Mouse (Mus musculus) brown adipose tissue, adult 24 weeks (tissue): ENCODE results near the gene Tmem63c. TPM values are rescaled to one million over a fixed set of nuclear protein-coding genes. Genes with fewer than 3 reads are reported as not detected.

Experiments used
- H3K27ac ChIP-seq: fragments of 200-500 bp; replicated peaks from 2 replicates; pipeline ENCODE4 v1.5.1; 2012; ENCODE audit warnings: low read depth, mild to moderate bottlenecking, low read length
- H3K4me1 ChIP-seq: fragments of 200-500 bp; 2 replicates; pipeline ENCODE4 v1.6.1; 2012; ENCODE audit warnings: low read length, mixed read lengths; ENCODE audit not compliant: control insufficient read depth, insufficient read depth, insufficient read length
- H3K4me3 ChIP-seq: fragments of 200-500 bp; 2 replicates; pipeline ENCODE4 v1.5.1; 2012; ENCODE audit warnings: low read depth, mild to moderate bottlenecking, low read length, moderate library complexity; ENCODE audit not compliant: insufficient read depth
- polyA plus RNA-seq: library from polyadenylated mRNA; stranded (reverse); fragments of >200 nt; gene quantifications from 2 replicates; pipeline ENCODE4 v1.2.4, GENCODE M21; 2012; ENCODE audit not compliant: missing spikeins, insufficient read depth, insufficient read length

Gene Tmem63c
- polyA plus RNA-seq, 1 experiment: not detected

DNA sequence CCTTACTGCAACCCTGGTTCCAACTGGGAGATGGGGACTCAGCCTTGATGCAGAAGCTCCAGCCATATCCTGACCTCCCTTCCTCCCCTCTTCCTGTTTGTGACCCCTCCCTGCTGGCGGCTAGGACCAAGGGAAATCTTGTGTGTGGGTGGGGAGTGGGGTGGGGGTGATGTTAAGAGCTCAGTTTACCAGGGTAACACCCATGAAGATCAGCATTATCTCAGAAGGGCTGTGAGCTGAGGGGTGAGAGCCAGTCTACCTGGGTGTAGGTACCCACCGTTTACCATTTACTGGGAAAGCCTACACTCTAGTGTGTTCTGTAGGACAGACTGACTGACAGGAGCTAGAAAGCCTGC lies 30.4 kb upstream of the Tmem63c start:
- no peaks in the 10 kb centered on the region for H3K4me1 ChIP-seq
- H3K27ac ChIP-seq: no peak overlapping the region
- no peak overlapping the region for H3K4me3 ChIP-seq

DNA sequence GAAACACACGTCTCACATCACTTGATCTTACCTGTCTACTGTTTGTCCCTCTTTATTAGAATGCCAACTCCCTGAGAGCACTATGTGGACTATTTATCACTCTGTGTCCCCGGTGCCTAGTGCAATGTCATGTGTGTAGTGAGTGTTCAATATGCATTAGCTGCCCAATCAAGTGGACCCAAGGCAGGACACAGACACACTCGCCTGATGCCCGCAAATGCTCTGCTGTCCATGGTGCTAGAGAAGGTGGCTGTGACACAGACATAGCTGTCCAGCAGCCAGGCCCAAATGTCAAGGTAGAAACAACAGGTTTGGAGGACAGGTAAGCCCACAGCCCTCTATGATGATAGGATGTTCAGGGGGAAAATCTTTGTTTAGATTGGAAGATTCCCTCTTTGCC lies 27.0 kb upstream of the Tmem63c start:
- no peaks in the 10 kb centered on the region for H3K4me1 ChIP-seq
- no peak overlapping the region for H3K4me3 ChIP-seq

DNA sequence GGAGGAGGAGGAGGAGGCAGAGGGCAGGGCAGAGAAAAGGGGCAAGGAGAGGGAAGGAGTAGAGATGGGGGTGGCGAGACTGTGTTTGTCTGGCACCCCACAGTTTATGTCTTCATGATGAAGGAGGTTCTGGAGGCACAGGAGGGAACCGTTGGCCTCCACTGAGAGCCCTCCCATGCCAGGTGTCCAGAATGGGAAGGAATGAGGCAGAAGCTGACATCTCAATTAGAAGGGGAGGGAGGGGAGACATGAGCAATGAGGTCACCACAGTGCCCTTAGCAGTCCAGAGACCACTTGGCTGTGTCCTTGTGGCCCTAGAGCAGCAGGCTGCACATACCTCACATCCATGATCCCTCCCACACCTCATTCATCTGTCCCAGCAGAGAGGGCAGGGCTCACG lies 26.4 kb upstream of the Tmem63c start:
- no peak overlapping the region for H3K4me3 ChIP-seq
- no peak overlapping the region for H3K27ac ChIP-seq
- no peaks in the 10 kb centered on the region for H3K4me1 ChIP-seq

More for the DNA sequence above, 27.0 kb upstream of the Tmem63c start:
- no peak overlapping the region for H3K27ac ChIP-seq

DNA sequence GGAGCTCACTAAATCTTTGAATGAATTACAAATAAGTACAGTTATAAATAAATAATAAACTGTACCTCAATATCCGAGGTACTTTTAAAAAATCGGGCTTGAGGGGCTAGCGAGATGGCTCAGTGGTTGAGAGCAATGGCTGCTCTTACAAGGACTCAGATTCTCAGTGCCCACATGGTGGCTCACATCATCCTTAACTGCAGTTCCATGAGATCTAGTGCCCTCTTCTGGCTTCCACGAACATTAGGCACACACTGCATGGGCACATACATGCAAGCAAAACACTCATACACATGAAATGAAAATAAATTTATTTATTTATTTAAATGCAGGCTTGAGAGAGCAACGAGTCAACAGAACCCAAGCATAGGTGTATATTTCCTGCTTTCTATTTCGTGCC lies 25.2 kb upstream of the Tmem63c start:
- H3K27ac ChIP-seq: no peak overlapping the region
- H3K4me1 ChIP-seq: no peaks in the 10 kb centered on the region
- no peak overlapping the region for H3K4me3 ChIP-seq

DNA sequence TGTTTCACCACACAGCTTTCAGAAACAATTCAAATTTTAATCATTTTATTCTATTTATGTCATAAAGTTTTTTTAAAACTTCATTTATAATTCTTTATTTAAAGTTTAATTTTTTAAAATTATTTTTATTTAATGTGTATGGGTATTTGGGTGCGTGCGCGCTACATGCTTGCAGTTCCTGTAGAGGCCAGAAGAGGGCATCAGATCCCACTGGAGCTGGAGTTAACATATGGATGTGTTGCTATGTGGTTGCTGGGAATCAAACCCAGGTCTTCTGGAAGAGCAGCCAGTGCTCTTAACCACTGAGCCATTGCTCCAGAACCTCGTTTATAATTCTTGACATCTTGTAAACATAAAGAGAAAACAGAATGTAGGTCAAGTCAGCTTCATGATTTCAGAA lies 22.4 kb upstream of the Tmem63c start:
- Histone ChIP-seq H3K27ac (no peak overlapping the region), H3K4me1 (no peaks in the 10 kb centered on the region), H3K4me3 (no peak overlapping the region)

DNA sequence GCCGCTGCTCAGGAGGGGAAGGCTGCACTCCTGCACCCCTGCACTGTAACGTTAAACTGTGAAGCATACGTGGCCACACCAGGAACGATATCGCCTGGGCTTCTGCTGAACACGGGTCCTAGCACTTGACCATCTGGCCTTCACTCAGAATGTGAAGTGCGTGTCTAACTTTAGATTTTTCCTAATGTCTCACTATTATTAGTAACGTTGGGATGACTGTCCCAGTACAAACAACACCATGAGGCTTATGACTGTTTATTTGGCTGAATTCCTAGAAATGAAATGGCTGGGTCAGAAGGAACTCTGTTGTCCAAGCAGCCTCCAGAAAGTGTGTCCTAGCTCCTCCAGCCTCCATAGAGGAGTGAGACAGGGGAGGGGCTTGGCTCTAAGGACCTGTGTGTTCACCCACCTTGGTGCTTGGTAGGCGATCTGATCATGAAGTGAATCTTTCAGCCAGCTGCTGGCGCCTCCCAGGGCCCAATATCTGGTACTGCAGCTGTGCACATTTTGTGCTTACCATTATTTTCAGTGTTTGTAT lies 21.8 kb upstream of the Tmem63c start:
- H3K27ac ChIP-seq: no peak overlapping the region
- no peaks in the 10 kb centered on the region for H3K4me1 ChIP-seq
- no peak overlapping the region for H3K4me3 ChIP-seq

DNA sequence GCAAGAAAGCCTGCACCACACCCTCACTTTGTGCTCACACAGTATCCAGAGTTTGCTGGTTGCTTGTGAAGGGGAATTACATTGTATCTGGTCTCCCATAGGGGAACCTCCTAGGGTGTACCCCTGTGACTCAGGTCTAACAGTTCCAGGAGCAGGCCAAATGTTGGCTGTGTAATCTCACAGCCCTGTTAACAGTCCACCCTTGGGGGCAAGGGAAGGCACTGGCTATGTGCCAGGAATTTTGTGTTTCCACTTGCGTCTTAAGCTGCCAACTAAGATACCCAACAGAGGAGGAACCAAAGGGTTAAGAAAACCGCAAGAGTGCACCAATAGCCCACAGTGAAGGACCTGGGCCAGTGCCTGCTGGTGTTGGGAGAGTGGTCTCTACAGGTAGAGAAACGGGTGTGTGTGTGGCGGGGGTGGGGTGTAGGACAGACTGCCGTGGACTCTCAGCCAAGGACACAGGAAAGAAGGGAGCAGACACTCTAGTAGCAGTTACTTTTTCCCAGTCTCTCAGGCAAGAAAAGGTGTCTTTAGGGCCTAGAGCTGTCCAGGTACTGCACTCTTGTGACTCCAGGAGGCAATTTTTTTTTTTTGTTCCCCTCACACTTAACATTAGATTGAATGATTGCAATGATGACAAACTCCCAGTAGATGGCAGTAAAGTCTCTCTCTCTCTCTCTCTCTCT lies 20.8 kb upstream of the Tmem63c start:
- Histone ChIP-seq H3K27ac (no peak overlapping the region), H3K4me3 (no peak overlapping the region), H3K4me1 (no peaks in the 10 kb centered on the region)

DNA sequence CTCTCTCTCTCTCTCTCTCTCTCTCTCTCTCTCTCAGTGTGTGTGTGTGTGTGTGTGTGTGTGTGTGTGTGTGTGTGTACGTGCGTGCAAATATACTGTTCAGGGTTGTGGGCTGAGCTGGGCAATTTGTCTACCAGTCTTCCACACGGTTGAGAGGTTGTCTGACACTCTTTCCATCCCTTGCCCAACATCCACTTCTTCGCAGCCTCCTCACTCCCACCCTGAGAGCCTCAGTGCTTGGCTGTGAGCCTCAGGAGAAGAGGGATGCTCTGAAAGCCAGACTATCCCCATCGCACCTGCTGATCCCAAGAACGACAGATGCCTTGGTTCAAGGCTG lies 20.3 kb upstream of the Tmem63c start:
- Histone ChIP-seq H3K4me3 (no peak overlapping the region), H3K27ac (no peak overlapping the region), H3K4me1 (no peaks in the 10 kb centered on the region)

DNA sequence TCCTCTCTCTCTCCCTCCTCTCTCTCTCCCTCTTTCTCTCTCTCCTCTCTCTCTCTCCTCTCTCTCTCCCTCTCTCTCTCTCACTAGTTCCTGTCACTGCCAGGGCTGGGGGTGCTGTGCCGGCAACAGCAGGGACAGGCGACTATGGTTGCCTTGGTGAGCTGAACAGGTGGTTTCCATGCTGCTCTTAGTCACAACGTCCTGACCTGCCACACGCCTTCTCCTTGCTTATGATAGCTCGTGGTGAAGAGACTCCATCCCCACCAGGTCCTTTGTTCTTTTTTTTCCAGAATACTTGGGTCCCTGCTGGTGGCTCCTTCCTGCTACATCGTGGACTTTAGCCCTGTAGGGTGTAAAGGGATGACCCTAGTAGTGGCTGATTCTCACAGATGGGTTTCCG lies 18.9 kb upstream of the Tmem63c start:
- H3K4me1 ChIP-seq: no peaks in the 10 kb centered on the region
- H3K27ac ChIP-seq: no peak overlapping the region
- no peak overlapping the region for H3K4me3 ChIP-seq

DNA sequence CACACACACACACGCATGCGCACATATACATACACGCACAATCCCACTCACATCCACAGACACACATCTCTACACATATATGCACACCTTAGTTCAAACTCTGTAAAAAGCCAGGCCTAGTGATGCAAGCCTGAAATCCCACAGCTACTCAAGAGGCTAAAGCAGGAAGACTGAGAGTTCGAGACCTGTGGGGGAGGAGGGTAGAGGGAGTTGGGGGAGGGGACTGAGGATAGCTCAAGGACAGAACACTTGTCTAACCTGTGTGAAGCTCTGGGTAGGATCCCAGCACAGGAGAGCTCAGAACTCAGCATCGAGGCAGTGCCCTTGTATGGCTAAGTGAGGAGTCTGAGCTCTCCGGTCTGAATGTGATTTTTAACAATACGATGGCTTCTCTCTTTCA lies 18.3 kb upstream of the Tmem63c start:
- Histone ChIP-seq H3K4me3 (no peak overlapping the region), H3K4me1 (no peaks in the 10 kb centered on the region), H3K27ac (no peak overlapping the region)

DNA sequence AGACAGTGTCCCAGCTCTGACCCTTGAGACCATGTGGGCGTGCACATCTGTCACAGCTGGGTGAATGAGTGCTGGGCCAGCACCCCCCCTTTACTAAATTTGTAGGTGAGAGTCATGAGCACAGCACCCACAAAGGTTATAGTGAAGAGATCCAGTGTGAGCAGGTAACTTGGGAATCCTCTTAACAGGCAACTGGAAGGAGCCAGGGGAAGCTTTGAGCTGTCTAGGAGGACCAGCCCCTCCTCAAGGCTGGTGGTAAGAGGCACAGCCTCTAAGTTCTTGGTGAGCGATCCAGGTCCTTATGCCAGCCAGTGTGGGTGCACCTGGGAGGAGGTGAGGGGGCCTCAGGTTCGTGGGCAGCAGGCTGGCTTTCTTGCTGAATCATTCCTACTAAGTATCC lies 17.5 kb upstream of the Tmem63c start:
- H3K4me3 ChIP-seq: no peak overlapping the region
- no peak overlapping the region for H3K27ac ChIP-seq
- no peaks in the 10 kb centered on the region for H3K4me1 ChIP-seq

DNA sequence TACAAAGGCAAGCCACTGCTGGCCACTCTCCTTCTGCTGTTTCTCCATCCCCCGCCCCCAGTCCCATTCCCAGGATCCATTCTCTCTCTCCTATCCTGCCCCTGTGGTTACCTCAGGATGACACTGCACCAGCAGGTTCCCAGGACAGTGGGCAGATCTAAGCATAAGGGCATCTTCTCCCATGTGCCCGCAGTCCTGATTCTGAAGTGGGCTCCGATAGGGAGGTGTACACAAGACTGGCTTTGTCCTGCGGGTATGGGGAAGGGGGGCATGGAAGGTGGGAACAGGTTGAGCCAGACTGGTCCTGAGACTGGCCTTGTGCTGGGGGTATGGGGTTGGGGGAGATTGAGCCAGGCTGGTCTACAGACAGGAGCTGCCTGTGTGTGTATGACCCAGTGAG lies 16.5 kb upstream of the Tmem63c start:
- H3K4me1 ChIP-seq: no peaks in the 10 kb centered on the region
- H3K27ac ChIP-seq: no peak overlapping the region
- no peak overlapping the region for H3K4me3 ChIP-seq

DNA sequence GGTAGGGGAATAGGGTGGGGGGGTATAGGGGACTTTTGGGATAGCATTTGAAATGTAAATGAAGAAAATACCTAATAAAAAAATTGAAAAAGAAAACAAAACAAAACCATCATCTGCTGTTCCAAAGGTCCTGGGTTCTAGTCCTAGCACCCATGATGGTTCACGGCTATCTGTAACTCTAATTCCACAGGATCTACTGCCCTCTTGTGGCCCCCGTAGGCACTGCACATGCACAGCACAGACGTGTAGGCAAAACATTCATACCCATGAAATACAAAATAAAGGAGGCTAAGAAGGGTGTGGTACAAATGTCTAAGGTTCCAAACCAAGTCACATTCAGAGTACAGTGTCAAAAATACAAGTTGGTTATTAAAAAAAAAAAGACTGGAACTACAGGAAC lies 4.1 kb upstream of the Tmem63c start:
- Histone ChIP-seq H3K4me1 (no peaks in the 10 kb centered on the region), H3K27ac (no peak overlapping the region), H3K4me3 (no peak overlapping the region)

DNA sequence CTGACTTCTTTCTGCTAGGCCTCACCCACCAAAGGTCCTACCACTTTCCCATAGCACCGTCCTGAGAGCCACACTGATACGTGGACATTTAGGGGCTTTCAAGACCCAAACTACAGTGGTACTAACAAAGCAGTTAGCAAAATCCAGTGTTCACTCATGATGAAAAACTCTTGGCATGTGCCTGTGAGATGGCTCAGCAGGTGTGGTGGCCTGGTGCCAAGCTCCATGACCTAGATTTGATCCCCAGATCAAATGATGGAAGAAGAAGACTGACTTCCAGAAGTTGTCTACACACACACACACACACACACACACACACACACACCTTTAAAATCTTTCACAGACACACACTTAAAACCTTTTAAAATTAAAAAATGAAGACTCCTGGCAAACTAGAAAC lies 2.4 kb upstream of the Tmem63c start:
- no peak overlapping the region for H3K27ac ChIP-seq
- no peak overlapping the region for H3K4me3 ChIP-seq
- H3K4me1 ChIP-seq: no peaks in the 10 kb centered on the region

DNA sequence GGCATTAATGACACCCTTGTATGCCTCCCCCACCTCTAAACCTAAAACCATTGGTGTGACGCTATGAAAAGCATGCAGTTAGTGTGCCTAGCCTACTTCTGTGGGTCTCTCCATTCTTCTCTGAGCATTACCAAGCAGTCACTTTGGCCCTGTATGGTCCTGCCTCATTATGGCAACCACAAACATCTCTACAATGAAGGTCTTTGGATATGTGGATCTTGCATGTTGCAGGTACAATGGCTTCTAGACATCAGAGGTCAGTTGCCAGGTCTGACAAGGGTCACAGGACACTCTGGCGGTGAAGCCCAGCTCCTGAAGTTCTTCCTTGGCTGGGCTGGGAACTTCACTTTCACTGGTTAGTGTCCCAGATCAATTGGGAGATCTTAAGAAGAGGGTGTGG lies 866 bp downstream of the Tmem63c start:
- H3K4me1 ChIP-seq: no peaks in the 10 kb centered on the region; the same call in 1 of the 2 replicates
- H3K4me3 ChIP-seq: no peak overlapping the region
- H3K27ac ChIP-seq: no peak overlapping the region

DNA sequence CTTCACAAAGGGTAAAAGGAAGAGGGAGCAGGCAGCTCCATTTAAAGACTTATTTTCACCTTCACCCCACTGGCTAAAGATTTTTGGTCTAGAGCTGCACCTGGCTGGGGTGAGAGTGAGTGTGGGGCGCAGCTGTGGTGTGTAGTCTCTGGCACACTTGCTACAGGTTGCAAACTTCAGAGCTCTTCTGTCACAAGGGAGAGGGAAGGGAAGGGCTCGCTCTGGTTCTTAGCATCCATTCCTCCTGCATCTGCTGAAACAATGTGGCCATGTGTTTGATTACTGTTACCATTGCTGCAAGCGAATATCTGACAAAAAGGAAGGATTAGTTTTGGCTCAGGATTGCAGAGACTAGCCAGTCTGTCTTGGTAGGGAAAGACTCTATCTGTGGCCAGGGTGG lies 2.3 kb downstream of the Tmem63c start:
- Histone ChIP-seq H3K27ac (no peak overlapping the region), H3K4me1 (no peaks in the 10 kb centered on the region; the same call in 1 of the 2 replicates), H3K4me3 (no peak overlapping the region)
